Mouse (Mus musculus): ENCODE results near the gene Atp1b1. TPM values are rescaled to one million over a fixed set of nuclear protein-coding genes. Genes with fewer than 3 reads are reported as not detected.

Gene Atp1b1
- total RNA-seq, 2 experiments from 2014 or later = 312 to 314 TPM

DNA sequence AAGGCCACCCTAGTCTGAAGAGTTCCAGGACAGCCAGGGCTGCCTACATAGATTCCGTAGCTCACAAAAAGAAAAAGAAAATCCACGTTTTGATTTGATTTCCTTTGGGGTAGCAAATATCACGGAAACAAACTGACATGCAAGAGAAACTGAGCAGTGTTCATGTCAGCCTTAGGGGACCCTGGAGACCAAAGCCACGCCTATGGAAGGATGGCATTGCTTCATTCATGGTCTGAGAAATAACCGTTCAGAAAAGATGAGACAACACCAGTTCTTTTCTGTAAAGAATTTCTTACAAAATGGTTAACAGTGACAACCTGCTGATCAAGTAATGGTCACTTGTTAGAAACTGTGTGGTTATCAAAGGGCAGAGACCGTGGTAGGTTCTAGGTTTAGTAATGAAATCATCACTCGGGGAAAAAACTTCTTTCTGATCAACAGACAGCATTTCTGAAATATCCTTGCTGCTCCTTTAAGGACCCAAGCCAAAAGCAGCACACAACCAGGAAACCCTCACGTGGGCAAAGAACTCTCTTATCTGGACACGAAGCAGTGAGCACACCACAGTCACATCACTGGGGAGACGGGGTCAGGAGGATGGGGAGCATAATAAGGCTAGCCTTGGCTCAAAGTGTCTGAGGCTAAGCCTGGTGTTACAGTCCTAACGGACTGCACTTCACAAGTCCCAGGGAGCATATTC is 17.3 kb downstream of the Atp1b1 start:
- DNase-seq = no peak

DNA sequence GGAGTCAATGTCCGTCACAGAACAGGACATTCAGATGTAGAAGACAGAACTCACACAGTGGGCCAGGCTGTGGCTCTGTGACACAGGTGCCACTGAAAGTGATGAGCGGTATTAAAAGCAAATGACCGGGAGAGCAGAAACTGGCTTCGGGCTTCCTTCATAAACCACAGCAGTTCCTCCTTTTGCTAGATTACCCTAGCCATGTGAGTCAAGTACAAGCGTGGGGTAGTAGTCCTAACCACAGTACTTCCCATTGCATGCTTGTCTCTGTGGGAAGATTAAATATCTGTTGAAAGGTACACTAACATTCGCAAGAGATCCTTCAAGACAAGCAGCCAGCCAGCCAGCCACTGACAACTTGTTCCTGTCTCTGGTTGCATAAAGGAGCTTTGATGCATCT is 17.9 kb downstream of the Atp1b1 start:
- no peak for DNase-seq

DNA sequence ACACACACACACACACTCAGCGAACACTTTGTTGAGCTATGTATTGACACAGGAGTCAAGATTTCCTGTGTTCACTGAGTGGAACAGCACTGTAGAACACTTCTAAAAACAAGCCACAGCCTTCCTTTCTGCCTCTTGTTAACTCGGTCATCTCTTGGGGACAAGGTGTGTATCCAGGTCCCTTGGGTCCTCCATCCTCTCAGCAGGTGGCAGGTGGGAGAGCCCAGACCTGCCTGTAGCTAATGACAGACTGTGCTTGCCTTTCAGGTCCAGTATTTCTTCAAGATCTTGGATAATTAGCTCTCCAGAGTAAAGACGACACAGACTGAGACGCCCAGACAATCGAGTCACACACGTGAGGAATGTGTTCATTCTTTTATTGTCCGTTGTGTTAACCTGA is 21.4 kb downstream of the Atp1b1 start:
- no peak for DNase-seq

DNA sequence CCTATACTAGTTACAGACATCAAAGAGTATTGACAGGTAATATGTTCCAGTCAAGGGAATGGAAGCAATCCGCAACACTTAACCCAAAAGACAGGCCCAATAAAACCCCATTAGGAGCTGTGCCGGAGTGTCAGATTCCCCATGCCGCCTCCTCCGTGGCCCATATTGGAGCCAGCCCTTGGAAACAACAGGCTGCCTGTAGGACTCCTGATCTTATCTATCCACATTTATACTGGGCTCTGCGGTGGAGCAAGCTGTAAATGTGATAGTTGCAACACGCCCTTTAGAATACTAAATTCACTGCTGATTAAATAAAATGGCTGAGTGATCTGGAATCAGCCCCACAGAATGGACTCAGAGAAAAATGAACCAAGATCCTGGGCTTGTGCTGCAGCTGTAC is 24.1 kb downstream of the Atp1b1 start:
- no peak for DNase-seq

DNA sequence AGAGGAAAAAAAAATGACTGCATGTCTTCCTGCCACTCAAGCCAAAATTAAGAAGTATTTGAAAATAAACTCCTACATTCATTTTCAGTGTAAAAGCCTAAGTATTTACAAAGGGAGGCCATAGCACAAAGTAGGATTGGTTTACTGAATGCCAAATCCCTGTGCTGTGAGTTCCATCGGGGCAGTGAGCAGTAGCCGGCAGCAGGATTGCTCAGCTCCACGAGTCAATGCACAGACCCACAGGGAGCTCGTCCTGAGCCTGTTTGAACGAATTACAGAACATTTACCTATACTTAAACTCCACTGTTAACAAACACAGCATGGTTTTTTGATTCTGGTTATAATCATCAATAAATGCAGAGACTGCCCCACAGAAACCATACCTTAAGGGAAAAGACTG is 25.5 kb downstream of the Atp1b1 start:
- DNase-seq = no peak

DNA sequence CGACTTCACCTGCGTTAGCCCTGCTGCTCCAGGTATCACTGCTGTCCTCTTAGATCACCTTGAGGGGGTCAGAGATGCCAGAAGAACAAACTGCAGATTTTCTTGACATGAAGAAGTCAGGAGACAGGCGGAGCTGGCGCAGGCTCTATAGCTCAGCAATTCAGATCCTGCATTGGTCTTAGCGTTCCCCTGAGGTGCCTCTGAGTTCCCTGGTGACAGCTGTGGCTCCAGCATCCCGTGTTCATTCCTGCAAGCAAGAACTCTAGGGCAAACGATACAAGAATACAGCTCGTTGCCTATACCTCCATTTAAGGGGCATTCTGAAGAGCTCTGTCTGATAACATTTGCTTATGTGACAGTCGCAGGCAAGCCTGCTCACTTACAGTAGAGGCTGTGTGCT is 29.5 kb downstream of the Atp1b1 start:
- no peak for DNase-seq

DNA sequence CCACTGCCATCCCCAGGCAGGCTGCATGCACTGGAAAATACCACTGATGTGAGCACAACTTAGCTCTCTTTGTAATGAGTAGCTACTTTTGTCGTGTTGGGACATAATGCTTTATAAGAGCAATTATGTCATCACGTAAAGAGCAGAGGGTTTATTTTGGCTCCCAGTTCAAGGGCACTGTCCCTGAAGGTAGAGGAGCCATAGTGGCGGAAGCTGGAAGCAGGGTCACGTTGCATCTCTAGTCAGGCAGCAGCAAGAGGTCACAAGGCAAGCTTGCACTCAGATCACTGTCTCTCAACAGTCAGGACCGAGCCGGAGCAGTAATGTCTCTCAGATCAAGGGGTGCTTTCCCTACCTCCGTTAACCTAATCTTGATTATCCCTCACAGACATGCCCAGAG is 30.4 kb downstream of the Atp1b1 start:
- no peak for DNase-seq

DNA sequence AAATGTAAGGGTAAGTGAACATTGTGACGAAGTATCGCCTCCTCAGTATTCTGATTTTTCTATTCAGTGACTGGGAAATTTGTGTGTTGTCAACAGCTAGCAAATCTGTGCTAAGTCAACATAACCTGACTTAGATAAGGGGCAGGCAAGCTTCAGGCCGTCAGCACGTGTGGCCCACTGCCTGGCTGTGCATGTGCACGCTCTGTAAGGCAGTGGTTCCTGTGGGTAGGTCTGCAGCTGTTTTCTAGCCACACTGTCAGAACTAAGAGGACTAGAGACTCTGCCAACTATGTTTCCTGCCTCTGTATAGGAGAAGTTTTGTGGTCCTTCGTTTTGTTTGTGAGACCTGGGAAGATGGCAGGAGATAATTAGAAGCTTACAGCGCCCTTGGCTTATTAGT is 31.9 kb downstream of the Atp1b1 start:
- no peak for DNase-seq

DNA sequence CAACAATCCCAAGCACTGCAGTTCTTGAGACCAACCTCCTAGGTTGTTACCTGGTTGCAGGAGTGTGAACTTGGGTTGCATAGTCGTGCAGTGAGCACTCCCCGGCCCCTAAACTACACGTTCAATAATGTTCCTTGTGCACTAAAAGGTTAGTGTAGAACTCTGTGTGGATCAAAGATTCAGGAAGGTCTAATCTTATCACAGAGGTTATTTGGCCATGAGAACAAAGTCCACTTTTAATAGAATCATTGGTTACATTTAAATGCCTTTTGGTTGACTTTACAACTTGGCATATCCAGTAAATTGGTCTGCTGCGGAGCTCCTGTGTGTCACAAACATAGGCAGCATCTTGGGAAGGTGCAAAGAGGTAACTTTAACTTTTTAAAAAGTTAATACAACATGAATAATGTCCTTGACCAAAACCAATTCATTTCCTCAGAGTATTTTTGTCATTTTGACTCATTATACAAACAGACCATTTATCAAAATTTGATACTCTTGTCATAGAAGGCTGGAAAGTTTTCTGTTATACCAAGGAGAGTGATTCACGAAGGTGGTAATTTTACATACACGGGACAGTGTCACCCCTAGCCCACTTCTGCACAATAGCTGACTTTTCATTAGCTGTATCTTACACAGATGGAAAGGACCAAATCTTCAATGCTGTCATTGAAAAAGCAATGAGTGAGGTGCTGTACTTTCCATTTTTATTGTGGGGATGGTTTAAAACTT is 37.4 kb downstream of the Atp1b1 start:
- DNase-seq = no peak

DNA sequence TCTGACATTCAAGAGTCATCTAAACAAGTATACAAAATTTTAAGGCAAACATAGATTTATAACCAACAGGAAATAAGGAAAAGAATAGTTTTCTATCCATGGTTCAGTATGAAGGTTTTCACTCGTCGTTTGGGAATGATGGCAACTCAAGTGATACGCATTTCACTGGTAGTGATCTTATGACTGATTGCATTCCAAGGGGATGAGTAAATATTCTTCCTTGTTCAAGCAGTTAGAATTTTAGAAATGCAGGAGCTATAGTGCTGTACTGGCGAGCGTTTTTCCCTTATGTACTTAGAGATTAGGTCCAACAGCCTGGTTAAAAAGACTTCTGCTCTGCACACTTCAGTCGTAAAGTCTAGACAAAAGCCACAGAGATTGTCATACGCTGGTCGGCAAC is 38.8 kb downstream of the Atp1b1 start:
- no peak for DNase-seq

DNA sequence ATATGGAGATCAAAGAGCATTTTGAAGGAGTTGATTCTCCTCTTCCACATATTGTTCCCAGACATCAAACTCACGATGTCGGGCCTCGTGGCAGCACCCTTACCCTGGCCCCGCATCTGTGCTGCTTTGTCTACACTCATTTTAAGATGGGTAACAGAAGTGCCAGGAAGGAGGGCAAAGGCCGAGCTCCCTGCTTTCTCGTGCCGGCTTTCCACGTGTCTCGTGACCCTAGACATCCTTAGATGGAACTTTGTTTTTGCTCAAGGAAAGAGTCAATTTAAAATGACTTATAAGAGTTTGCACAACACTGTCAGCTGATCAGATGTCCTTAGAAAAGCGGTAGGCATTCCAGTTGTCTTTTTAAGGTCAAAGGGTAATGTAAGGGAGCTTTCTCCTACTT is 39.8 kb downstream of the Atp1b1 start:
- DNase-seq = no peak

DNA sequence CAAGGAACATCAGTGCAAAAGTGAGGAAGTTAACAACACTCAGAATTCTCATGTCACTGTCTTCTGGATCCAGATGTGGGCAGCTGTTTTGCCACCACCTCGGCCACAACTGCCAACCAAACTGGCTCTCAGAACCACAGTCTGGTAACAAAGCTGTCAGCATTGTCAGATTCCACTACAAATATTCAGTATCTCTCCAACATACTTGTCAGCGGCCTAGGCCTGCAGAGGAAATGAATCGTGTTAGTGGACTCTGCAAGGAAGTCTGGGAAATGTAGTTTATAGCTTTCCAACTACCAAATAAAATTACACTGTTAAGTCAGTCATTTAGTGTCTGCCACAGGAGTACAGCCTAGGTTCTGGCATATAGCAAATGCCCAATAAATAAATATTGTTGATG is 40.6 kb downstream of the Atp1b1 start:
- no peak for DNase-seq

DNA sequence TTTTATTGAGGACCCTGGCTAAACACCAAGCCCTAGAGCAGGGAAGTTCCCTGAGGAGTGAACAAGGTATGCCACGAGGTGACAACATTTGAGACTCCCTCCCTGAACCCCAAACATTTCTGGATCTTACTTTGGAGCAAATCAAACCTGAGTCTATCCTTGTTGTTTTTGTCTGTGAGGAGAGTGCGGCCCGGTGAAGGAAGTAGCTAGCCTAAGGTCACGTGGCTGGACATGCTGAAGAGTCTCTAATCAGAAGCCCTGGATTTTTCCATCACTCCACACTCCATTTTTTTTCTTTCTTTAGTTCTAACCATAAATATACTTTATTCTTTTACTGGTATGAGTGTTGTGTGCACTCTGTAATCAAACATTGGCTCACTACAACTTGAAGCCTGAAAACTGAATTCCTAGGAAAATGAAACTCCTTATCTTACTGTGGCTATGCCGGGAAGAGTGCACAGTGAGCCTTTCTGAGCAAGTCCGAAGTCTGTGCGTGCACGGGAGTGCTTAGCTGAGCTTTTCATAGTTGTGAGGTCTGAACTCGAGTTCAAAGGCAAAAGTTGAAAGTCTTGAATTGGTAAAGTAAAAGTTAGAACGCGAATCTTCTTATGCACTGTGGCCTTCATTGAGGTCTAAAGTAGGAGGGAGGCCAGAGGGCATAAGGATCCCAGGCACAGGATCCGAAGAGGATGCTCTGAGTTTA is 41.3 kb downstream of the Atp1b1 start:
- no peak for DNase-seq

DNA sequence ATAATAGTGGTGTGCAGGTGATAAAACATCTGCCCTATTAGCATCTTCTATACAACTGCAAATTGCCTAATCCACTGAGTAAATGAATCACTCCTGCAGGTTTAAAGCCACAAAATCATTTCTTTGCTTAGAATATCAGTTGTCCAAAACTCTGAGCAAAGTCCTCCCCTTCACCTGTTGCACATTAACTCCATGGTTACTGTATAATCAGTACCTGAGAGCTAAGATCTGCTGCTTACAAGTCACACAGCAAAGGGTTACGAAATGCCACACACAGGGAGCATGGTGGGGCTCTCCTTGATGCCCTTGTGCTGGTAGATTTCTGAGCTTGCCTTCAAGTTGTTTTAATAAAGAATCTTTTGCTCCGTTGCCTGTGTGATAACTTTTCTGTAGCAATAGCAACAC is 42.8 kb downstream of the Atp1b1 start:
- no peak for DNase-seq

DNA sequence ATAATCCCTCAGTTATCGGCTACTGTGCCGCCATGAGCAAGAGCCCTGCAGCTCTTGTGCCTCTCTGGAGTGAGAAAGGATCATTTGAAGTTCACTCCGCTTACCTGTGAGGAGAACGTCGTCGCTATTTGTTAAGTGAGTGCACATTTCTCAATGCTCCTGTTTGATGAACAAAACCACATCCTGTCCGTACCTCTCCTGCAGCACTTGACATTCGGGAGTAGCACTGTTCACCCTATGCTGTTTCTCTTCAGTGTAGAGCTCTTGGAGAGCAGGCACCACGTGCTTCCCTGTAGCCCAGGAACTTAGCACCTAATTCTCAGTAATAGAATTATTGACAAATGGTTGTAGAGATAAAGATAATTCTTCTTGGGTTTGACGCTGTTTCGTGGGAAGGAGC is 44.5 kb downstream of the Atp1b1 start:
- no peak for DNase-seq

DNA sequence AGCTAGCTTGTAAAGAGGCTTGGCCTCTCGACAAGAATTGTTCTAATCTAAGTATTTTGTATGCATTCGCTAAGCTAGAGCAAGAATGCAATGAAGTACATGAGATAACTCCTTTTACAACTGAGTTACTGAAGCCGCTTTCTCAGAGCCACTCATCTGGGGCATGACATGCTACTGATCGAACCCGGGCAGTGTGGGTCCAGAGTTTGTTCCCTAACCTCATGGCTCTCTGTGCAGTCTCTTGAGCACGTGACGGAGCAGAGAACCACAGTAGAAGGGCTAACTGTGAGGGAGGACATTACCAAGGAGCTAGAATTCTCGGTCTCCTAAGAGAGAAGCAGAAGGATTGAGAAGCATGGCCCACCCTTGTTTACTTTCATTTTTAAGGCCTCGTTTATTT is 45.2 kb downstream of the Atp1b1 start:
- no peak for DNase-seq

DNA sequence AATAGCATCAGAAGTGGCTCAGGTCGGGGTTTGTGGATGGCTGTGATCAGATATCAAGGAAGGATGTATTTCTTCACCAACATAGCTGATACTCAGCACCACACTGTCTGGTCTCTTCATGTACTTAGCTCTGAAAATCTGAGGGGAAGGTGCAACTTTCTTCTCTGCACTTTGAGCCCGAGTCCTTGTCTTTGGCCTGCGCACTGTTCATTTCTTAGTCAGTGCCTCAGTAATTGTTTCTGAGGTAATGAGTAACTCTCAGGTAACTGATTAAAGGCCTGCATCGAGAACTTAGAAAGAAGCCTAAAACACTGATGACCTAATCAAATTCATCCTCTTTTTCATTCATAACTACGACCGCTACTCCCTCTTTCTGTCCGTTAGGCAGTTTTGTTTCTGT is 46.8 kb downstream of the Atp1b1 start:
- no peak for DNase-seq

DNA sequence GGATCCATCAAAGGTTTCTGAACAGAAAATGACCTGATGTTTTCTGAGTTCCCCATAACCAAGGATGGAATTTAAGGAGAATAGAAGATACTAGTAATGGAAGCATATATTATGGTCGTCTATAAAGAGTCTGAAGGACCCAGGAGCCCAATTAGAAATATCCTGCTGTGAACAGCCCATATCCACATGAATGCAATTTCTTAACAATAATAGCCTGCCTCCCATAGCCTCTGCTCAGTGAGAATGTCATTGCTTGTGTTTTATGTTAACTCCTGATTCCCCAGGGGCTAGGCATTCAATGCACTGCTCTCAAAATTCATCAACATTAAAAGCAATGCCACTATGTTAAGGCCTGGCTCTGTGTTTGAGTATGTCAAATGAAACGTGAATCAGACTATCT is 49.5 kb downstream of the Atp1b1 start:
- DNase-seq = no peak

DNA sequence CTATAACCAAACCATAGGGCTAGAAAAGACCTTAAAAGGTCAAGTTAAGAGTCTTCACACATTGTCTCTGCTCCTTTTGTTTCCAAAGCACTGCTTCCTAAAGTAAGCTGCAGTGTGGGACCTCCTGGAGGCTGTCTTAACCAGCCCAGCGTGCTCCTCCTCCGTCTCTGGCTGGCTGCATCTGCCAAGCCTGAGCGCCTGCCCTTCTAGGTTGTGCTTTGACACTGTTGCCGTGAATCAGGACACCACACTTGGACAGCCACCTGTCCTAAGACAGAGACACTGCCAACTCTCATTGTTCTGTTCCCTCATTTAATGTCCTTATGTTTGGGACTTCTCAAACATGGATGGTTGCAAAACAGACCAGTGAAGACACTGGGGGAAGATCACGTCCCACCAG is 51.6 kb downstream of the Atp1b1 start:
- DNase-seq = no peak

DNA sequence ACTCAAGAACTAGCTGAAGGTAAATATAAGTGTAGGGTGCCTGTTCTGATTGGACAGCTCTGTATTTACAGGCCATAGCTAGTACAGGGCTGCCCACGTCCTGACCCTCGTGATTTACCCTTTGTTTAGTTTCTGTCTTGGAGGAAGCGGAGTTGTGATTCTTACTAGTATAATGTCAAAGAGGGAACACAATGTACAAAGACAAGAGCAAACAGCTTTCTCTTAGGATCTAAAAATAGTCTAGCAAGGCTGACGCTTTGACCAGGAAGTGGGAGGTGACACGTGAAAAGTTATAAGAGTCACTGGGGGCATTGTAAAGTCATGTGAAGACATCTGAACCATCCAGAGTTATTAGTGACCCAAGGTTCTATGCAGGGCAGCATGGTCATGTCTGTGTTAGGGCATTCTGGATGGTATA is 52.8 kb downstream of the Atp1b1 start:
- DNase-seq = peak; percentile 62 to 69

DNA sequence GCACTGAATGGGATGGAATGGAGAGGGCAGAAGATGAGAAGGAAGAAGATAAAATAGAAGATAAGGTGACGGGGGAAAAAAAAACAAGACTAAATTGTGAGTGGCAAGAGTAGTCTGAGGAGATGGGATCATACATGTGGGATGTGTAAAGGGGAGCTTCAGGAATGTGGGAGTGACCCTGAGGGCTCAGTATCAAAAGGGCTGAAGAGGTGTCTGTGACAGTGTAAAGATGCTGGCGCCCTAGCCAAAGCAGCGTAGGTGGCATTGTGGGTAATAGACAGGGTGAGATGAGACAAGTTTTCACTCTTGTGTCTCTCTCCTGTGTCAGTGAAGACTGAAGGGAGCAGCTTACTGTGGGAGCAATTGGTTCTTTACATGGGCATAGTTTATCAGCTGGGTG is 58.6 kb downstream of the Atp1b1 start:
- no peak for DNase-seq

DNA sequence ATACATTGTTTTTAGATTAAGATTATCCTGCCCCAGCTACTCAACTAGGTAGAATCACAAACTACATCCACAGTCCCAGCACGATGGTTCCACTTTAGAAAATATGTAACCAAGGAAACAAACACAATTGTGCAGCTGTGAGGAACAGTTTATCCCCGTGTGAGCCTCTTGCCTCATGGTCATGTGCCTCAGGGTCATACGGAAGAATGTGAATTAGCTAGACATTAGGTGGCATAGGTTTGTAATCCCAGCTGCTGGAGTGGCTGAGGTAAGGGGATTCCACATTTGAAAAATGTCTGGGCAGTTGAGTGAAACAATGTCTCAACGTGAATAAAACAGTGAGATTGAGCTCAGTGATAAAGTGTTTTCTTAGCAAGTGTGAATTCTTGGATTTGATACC is 60.5 kb downstream of the Atp1b1 start:
- DNase-seq = no peak

DNA sequence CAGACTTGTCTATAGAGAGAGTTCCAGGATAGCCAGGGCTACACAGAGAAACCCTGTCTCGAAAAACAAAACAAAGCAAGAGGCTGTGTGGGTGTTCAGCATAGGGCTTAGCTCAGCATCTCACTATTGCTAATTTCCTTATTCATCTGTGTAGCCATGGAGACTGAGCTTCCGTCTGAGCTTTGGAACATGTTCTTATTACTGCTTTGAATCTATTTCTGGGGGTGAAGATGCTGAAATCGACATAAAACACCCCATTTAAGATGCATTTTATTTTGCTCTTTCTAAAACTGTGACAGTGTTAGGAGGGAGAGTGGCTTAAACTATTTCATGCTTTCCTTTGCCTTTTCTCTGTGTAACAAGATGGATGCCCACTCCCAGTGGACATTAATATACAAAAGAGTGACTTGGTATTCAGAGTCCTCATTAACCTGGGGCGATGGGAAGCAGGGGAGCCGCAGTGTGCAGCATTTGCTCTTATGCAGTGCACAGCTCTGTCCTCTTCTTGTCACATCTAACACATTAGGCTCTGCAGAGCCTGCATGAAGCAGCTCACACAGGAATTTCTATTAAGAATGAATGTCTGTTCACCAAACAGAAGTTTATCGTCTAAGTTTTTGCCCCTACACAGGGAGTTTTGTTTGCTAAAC is 62.9 kb downstream of the Atp1b1 start:
- no peak for DNase-seq

All from heart, adult 18-20 months (tissue).